Mouse (Mus musculus) cerebellum, postnatal 4 days (tissue): ENCODE measurements around the gene Ltv1.
A peak's percentile ranks its signal among the peaks of the same experiment; 100 is the strongest.

Experiments used
- DNase-seq, 2 experiments: peaks; one replicate each; pipeline ENCODE4 v3.0.0; 2022; ENCODE audit warnings: low spot score in 2 of 2, mixed read lengths in 1 of 2

Gene Ltv1

GRCm38 (mm10) chr10:13192731-13193351 is at the start of gene Ltv1:
Ltv1 (minus strand) TSS chr10:13193168.
- peak; percentile 92 to 95 for DNase-seq

DNA sequence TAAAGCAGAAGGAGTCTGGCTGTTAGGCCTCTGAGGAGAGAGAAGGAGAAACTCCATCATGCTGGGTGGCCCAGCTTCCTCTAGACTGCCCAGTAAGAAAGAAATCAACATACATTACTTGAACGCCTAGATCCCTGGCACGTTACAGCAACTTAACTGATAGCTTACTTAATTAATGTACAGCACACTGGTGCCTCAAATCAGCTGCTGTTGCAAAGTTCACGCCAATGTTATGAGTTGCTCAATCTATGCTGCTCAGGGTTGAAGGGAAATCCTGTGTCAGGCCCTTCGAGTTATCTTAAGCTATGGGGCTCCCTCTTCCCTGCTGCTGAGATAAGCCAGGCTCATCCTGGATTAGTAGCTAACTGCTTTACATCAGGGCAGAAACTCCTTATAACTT is 47.5 kb upstream of the Ltv1 start:
- DNase-seq, result no peak

DNA sequence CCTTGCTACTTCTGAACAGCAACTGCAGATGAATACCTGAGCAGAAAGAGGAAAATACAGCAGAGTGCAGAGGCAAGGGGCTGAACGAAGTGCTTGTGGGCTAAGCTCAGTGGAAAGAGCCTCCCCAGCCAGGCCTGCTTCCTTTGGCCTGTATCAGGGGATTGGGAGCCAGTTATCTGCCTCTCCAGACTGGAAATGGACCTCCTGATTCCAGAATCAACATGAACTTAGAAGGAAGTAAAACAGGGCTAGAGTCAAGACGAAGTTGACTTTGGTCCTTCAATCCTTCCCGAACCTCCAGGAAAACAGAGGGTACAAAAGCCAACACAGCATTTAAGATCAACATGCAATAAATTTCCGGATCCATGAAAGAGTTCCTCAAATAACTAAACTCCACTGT is 45.2 kb upstream of the Ltv1 start:
- DNase-seq, result no peak

GRCm38 (mm10) chr10:13236866-13237265 is 43.9 kb upstream of the Ltv1 start:
- DNase-seq, result no peak

DNA sequence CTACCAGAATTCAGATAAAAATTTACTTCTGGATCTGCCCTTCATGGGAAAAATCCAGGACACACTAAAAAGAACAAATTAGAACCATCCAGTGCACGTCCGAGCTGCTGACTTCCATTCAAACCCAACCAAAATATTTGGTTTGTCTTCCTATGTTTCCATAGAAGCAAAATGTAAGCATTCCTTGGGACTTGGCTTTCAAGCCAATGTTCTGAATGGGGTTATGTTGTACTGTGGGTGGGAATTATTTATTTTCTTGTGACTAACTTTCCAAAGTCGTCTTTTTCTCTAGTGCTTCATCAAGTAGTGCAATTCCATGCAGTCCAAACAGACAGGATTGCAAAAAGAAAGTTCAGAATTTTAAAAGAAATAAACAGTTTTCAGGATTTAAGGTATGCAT is 41.5 kb upstream of the Ltv1 start:
- no peak for DNase-seq

DNA sequence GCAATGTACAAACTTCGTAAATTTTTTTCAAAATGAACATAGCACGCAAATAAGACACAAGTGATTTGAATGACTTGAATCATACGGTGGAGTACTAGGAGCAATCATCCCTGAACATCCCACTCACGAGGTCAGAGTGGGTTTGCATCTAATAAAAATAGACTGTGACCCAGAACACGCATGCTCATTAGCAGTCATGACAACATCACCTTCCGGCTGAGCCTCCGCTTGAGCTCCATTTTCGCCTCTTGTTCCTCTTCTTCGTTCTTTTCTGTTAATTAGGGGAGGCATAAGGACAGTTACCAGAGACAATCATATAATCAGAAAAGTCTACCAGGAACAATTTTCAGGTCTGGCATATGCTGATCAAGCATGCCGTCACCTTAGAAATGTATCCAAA is 41.0 kb upstream of the Ltv1 start:
- DNase-seq, result no peak

DNA sequence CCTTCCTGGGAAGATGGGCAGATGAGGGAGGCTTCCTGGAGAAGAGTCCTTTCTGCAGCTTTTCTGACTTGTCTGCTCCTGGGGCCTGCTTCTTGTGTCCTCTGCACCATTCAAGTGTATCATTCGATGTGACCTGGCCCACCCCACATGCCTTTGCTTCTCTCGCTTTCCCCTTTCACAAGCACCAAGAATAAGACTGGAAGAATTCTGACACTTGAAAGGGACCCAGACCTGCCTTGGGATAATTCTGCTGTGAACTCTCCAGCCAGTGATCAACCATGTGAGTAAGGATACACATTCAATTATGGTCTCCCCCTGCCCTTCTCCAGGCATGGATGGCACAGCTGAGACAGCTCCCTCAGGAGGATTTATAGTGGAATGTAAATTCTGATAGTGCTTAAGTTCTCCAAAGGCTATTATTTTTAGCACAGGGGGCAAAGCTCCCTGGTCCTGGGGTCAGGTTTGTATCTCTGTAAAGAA is 40.2 kb upstream of the Ltv1 start:
- DNase-seq, result no peak

DNA sequence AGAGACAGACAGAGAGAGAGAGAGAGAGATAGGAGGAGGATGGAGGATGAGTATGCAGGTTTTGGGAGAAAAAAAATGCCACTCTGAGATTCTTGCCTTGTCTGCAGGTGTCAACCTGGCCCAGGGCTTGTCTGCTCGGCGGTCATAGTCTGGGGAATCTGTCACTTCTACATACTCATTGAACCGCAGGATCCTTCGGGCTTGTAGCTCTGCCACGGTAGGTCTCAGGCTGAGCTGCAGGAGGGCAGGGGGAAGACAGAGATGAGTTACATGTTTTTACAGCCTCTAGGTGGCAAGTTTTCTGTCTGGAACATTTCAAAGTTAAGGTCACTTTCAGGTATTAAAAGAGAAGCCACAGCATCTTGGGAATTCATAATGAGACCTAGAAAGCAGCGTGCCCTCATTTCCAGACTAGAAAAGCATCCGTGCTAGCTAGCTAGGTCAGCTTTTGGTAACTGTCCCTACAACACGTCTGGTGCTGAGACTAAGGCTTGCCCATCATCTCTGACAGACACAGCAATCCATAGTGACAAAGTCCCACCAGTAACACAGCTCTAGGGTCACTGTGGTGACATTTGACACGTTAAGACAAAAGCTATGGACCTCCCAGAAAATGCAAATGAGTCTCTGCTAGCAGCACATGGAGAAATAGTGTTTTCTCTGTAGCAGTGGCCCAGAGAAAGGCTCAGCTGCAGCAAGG is 39.6 kb upstream of the Ltv1 start:
- no peak for DNase-seq

DNA sequence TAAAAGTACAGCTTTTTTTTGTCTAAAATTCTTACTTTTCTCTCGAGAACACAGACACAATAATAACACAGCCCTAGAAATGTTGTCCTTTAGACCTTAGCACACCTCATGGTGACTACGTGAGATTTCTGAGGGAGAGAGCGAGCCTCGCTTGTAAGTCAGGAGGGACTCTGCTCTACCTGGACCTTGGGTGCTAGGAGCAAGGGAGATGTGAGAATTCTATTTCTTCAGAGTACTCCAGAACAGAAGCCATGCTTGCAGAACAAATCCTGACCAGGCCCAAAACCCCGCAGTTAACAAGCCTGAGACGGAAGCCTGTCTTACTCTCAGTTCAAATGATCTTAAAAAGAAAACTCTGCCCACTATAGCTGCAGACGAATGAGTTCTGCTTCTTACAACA is 37.7 kb upstream of the Ltv1 start:
- no peak for DNase-seq

DNA sequence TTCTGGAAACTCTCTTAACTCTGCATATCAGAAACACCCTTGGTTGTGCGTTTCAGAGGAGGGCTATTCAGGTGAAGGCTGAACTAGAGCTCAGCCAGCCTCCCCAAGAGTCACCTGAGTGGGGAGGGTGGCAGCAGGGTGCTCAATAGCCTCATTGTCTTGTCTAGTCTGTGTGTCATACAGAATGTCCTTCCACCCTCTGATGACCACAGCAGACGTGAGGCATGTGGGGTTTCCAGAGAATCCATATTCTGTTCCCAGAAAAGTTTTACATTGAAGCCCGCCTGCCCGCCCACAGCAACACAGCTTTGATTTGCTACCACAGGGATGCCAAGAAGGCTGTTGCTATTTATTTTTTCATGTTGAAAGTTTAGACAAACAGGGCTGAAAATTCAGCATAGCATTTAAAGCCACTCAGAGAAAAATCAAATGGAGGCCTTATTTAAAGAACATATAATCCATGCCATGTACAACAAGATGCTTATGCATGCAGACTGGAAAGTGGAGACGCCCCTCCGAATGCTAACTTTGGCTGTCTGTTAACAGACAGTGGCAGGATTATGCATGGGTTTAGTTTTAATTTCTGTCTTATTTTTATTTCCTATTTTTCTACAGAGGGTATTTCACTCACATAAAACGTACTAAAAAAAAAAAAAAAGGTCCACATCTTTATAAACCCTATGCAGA is 32.6 kb upstream of the Ltv1 start:
- DNase-seq, result no peak

GRCm38 (mm10) chr10:13222135-13222534 is 29.2 kb upstream of the Ltv1 start:
- DNase-seq, result no peak

DNA sequence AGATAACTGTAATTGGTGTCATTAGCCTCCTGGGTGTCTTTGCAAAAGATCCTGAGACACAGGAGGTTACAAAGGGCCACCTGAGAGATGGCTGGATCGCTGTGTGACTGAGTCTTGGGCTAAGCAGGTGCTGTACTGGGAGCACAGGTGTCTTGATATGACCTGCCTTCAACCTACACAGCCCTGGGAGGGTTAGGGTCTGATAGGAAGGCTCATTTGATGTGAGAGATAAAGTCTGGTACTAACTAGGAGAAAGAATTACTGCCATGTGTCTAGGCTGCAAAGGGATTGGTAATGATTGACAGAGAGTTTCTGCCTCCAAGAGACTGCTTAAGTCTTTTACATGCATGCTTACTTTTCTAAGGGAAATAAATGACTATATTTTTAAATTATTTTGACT is 27.1 kb upstream of the Ltv1 start:
- DNase-seq, result no peak

- no peak for DNase-seq
Observed at GRCm38 (mm10) chr10:13213956-13214355, 21.0 kb upstream of the Ltv1 start.

- no peak for DNase-seq
Observed at GRCm38 (mm10) chr10:13212829-13213228, 19.9 kb upstream of the Ltv1 start.

- DNase-seq, result no peak
Observed at GRCm38 (mm10) chr10:13212326-13212725, 19.4 kb upstream of the Ltv1 start.

DNA sequence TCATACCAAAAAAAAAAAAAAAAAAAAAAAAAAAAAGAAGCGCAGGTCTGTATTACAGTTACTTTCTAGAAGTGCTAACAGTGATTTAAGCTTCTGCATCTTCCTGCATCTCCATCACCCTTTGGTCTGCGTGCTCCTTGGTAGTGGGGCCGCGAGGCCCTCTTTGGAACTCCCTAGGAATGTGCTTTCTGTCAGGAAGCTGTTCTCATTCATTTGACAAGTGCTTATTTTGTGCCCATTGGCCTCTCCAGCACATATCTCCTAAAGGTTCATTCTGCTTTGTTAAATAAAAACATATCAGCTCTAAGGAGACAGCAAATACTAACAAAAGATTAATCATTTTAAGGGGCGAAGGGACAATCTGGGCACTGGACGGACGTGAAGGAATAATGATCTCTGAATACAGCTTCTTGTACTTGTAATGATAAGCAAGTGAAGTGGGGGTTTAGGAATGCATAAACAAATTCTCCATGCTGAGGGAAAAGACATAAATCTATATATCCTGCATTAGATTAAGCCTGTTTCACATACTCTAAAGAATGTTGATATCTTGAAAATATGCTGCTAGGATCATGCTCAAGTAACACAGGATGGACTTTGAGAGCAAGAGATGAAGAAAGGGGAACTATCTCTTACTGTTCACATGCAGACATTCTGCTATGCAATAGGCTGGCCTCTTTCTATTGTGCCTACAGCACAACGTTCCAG is 17.1 kb upstream of the Ltv1 start:
- no peak for DNase-seq

- no peak for DNase-seq
Observed at GRCm38 (mm10) chr10:13209506-13209905, 16.5 kb upstream of the Ltv1 start.

DNA sequence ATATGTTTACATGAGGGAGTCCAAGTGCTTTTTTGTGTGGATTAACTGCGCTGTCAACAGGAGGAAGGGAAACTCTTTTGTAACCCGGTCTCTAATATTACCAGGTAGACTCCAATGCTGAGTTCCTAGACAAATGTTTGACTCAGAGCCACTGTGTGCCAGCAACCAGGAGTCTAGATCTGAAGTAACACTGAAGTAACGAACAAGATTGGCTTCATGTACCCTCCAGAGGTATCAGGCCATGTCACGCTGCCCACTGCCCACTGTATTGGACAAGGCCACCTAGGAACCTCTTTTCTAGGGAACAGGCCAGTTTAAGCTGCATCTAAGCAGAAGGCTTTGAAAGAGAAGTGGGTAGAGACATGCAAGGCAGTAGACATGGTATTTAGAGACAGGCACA is 16.1 kb upstream of the Ltv1 start:
- no peak for DNase-seq

GRCm38 (mm10) chr10:13201741-13202293 is 8.8 kb upstream of the Ltv1 start:
- no peak for DNase-seq

GRCm38 (mm10) chr10:13200862-13201261 is 7.9 kb upstream of the Ltv1 start:
- DNase-seq, result no peak

DNA sequence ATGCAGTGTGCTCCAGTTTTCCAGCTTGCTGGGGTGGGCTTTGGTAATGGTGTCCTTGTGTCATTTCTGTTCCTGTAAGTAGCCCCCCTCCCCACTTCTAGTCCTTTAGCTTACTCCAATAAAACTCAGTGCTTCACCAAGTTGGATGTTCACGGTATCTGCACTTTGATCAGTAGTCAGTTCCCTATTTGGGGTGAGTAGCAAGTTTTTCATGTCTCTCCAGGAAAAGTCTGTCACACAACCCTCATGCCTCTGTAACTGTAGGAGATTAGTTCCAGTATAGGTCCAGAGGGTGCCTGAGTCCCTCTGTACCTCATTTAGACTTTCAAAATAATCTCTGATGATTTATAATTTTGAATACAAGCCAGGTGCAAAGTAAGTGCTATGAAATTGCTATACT is 6.3 kb upstream of the Ltv1 start:
- DNase-seq, result no peak

DNA sequence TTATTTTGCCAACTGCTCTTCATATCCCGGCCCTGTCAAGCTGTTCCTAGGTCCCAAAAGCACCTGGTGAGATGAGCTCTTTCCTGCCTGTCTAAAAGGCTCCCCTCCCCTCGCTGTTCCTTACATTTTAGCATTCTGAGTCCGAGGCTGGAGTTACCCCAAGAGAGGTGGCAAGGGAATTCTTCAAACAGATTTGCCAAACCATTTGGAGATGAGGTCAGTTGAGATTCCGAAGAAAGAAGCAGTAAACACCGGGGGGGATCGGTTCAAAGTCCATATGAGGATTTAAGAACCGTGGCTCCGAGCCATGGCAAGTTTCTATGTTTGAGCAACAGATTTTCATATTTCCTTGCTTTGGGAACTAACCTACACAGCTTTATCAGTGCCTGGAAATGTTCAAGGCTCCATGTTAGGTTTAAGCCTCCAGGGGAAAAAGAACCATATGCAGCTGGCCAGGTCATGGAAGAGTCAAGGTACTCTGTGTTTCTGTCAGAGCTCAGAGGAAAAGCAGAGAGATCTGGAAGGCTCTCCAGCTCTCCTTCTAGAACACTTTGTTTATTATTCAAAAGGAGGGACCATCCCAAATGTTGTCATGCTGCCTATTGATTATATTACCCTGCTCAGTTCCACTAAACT is 4.0 kb upstream of the Ltv1 start:
- DNase-seq, result no peak
